Mouse (Mus musculus) lung, postnatal 36 days (tissue): ENCODE measurements around the gene Galt.
"Not testable (repeated sequence)": the region's sequence is repeated elsewhere in the genome, so short reads cannot be mapped to it uniquely, and the experiment has no call there.

Experiments
- DNase-seq: peaks from one replicate; pipeline ENCODE4 v3.0.0; 2022; ENCODE audit warnings: mixed read lengths

Galt gene

GRCm38 (mm10) chr4:41781271-41781670 is 26.2 kb downstream of the Galt start:
- not testable (repeated sequence) for DNase-seq

GRCm38 (mm10) chr4:41781748-41782485 is 26.9 kb downstream of the Galt start:
- not testable (repeated sequence) for DNase-seq

GRCm38 (mm10) chr4:41782711-41783110 is 27.7 kb downstream of the Galt start:
- DNase-seq = not testable (repeated sequence)

- DNase-seq = not testable (repeated sequence)
These were observed 28.2 kb downstream of the Galt start for GRCm38 (mm10) chr4:41783197-41783596.
